Mouse (Mus musculus): ENCODE data around the gene Tnni3k.

- TF ChIP-seq CTCF (IDR thresholded peaks at IDR 0.05; ENCODE audit: extremely low read depth, insufficient read depth, low read length): no peak
- no peak for TF ChIP-seq POLR2A (IDR thresholded peaks at IDR 0.05; ENCODE audit: extremely low read depth, insufficient read depth, low read length)
Observed at GRCm38 (mm10) chr3:154742927-154743326, 312.3 kb downstream of the Tnni3k start.

Data from cortical plate, adult 2 months (tissue).